Mouse (Mus musculus) kidney, postnatal 0 days (tissue): ENCODE results near the gene Dglucy. TPM values are rescaled to one million over a fixed set of nuclear protein-coding genes. Genes with fewer than 3 reads are reported as not detected.

Source experiments
- ATAC-seq: fragments of 200-750 bp; cut with Nextera tagmentation; replicated peaks from 2 replicates; pipeline ENCODE4 v1.8.0; 2017; ENCODE audit warnings: low read depth, moderate number of reproducible peaks, moderate TSS enrichment, moderate library complexity; ENCODE audit not compliant: low FRiP score
- DNase-seq: peaks from one replicate; pipeline ENCODE4 v3.0.0-alpha.2; 2016; ENCODE audit warnings: low spot score
- H3K27ac ChIP-seq: fragments of 300-500 bp; sonication (generic); 2 replicates; pipeline ENCODE4 v1.5.1; 2014; ENCODE audit warnings: mild to moderate bottlenecking
- H3K27me3 ChIP-seq: fragments of 300-500 bp; sonication (generic); 2 replicates; pipeline ENCODE4 v1.6.1; 2014; ENCODE audit warnings: low read length, mixed read lengths; ENCODE audit not compliant: insufficient read depth
- H3K36me3 ChIP-seq: fragments of 300-500 bp; sonication (generic); 2 replicates; pipeline ENCODE4 v1.6.1; 2014; ENCODE audit warnings: low read length, mixed read lengths; ENCODE audit not compliant: insufficient read depth
- H3K4me1 ChIP-seq: fragments of 300-500 bp; sonication (generic); replicated peaks from 2 replicates; pipeline ENCODE4 v1.6.1; 2014; ENCODE audit warnings: antibody characterized with exemption, low read length, mixed read lengths; ENCODE audit not compliant: insufficient read depth
- H3K4me2 ChIP-seq: fragments of 300-500 bp; sonication (generic); 2 replicates; pipeline ENCODE4 v1.6.1; 2014; ENCODE audit warnings: mild to moderate bottlenecking, low read length, moderate library complexity, mixed read lengths
- H3K4me3 ChIP-seq: fragments of 300-500 bp; sonication (generic); replicated peaks from 2 replicates; pipeline ENCODE4 v1.5.1; 2014; ENCODE audit warnings: low read depth, low read length
- H3K9ac ChIP-seq: fragments of 300-500 bp; sonication (generic); 2 replicates; pipeline ENCODE4 v1.6.1; 2014; ENCODE audit warnings: low read depth, low read length
- H3K9me3 ChIP-seq: fragments of 300-500 bp; sonication (generic); replicated peaks from 2 replicates; pipeline ENCODE4 v1.6.1; 2016; ENCODE audit warnings: low read length, inconsistent platforms, mixed read lengths
- CTCF ChIP-seq: IDR thresholded peaks from 2 replicates; pipeline ENCODE4 v1.5.1; 2016; ENCODE audit warnings: antibody characterized with exemption, low read depth, mild to moderate bottlenecking, moderate library complexity
- WGBS: fragments of 180-500 bp; shearing (Covaris S2); extraction: QIAGEN DNeasy Blood & Tissue Kit; methylation state at CpG from one replicate; pipeline ENCODE4 v1.1.7; 2014; 5-methylcytosine and 5-hydroxymethylcytosine counted together
- polyA plus RNA-seq: library from polyadenylated mRNA; unstranded; fragments of >200 nt; fragmentation: Nextera tagmentation; extraction: Ambion mirVana; gene quantifications from 2 replicates; pipeline ENCODE4 v1.2.1, GENCODE M21; 2015

The Dglucy gene
- polyA plus RNA-seq, 1 experiment from 2014 or later: 5.0 TPM

- Histone ChIP-seq H3K4me3 (no peak overlapping the region), H3K9ac (no peak overlapping the region), H3K27me3 (no peaks in the 10 kb centered on the region), H3K9me3 (no peaks in the 10 kb centered on the region), H3K4me2 (no peak overlapping the region), H3K36me3 (no peaks in the 10 kb centered on the region), H3K4me1 (no peaks in the 10 kb centered on the region), H3K27ac (no peak overlapping the region)
- TF ChIP-seq CTCF: no peak
- WGBS: 69% methylated on average over 2 of the region's 2 CpGs
- DNase-seq: no peak
- ATAC-seq: no peak
These were observed 36.4 kb upstream of the Dglucy start for GRCm38 (mm10) chr12:100742468-100742867.

- whole genome bisulfite sequencing: 57% methylated on average over 1 of the region's 1 CpGs
- TF ChIP-seq CTCF: no peak
- Histone ChIP-seq H3K27ac (no peak overlapping the region), H3K4me3 (no peak overlapping the region), H3K36me3 (no peaks in the 10 kb centered on the region), H3K9me3 (no peaks in the 10 kb centered on the region), H3K9ac (no peak overlapping the region), H3K27me3 (no peaks in the 10 kb centered on the region), H3K4me1 (no peaks in the 10 kb centered on the region), H3K4me2 (no peak overlapping the region)
- ATAC-seq: no peak
- DNase-seq: no peak
These were observed 25.9 kb upstream of the Dglucy start for GRCm38 (mm10) chr12:100752977-100753376.

- peak; percentile 20 for DNase-seq
- no peak for TF ChIP-seq CTCF
- 48% methylated on average over 1 of the region's 1 CpGs for WGBS
These were observed 25.1 kb upstream of the Dglucy start for GRCm38 (mm10) chr12:100753716-100754115.

GRCm38 (mm10) chr12:100757427-100757826, 21.4 kb upstream of the Dglucy start:
- no peak overlapping the region for H3K9ac ChIP-seq
- DNase-seq: no peak
- H3K4me1 ChIP-seq: no peaks in the 10 kb centered on the region
- H3K4me3 ChIP-seq: no peak overlapping the region
- 56% methylated on average over 4 of the region's 4 CpGs for WGBS
- H3K4me2 ChIP-seq: no peak overlapping the region
- no peaks in the 10 kb centered on the region for H3K36me3 ChIP-seq
- no peak for TF ChIP-seq CTCF
- H3K9me3 ChIP-seq: no peaks in the 10 kb centered on the region
- H3K27ac ChIP-seq: no peak overlapping the region
- no peak for ATAC-seq
- H3K27me3 ChIP-seq: no peaks in the 10 kb centered on the region

More at GRCm38 (mm10) chr12:100753716-100754115, 25.1 kb upstream of the Dglucy start:
- Histone ChIP-seq H3K4me2 (no peak overlapping the region), H3K36me3 (no peaks in the 10 kb centered on the region), H3K27me3 (no peaks in the 10 kb centered on the region), H3K4me1 (no peaks in the 10 kb centered on the region), H3K4me3 (no peak overlapping the region), H3K27ac (no peak overlapping the region), H3K9me3 (no peaks in the 10 kb centered on the region), H3K9ac (no peak overlapping the region)
- ATAC-seq: no peak

- Histone ChIP-seq H3K9ac (no peak overlapping the region), H3K4me3 (no peak overlapping the region), H3K27me3 (no peaks in the 10 kb centered on the region), H3K9me3 (no peaks in the 10 kb centered on the region), H3K36me3 (no peaks in the 10 kb centered on the region), H3K4me2 (no peak overlapping the region), H3K27ac (no peak overlapping the region), H3K4me1 (no peaks in the 10 kb centered on the region)
- WGBS: 64% methylated on average over 11 of the region's 11 CpGs
- DNase-seq (no peak), ATAC-seq (no peak)
- TF ChIP-seq CTCF: no peak
These were observed 16.0 kb upstream of the Dglucy start for GRCm38 (mm10) chr12:100762663-100763425.

- 54% methylated on average over 13 of the region's 13 CpGs for WGBS
- DNase-seq (peak; percentile 11), ATAC-seq (no peak)
- H3K4me3 ChIP-seq: no peak overlapping the region
- H3K27me3 ChIP-seq: no peaks in the 10 kb centered on the region
- H3K36me3 ChIP-seq: no peaks in the 10 kb centered on the region
- no peak overlapping the region for H3K9ac ChIP-seq
- no peak for TF ChIP-seq CTCF
- no peak overlapping the region for H3K27ac ChIP-seq
- H3K9me3 ChIP-seq: no peaks in the 10 kb centered on the region
- H3K4me1 ChIP-seq: no peaks in the 10 kb centered on the region
- H3K4me2 ChIP-seq: no peak overlapping the region
These were observed 14.4 kb upstream of the Dglucy start for GRCm38 (mm10) chr12:100764329-100765018.
